Mouse (Mus musculus): ENCODE data around the gene Tnip2. TPM values are rescaled to one million over a fixed set of nuclear protein-coding genes. Genes with fewer than 3 reads are reported as not detected.

Tnip2 gene
- 3.4 and 6.4 TPM in 2 replicates for polyA plus RNA-seq (2014; fragmentation: Nextera tagmentation; extraction: Ambion mirVana)

DNA sequence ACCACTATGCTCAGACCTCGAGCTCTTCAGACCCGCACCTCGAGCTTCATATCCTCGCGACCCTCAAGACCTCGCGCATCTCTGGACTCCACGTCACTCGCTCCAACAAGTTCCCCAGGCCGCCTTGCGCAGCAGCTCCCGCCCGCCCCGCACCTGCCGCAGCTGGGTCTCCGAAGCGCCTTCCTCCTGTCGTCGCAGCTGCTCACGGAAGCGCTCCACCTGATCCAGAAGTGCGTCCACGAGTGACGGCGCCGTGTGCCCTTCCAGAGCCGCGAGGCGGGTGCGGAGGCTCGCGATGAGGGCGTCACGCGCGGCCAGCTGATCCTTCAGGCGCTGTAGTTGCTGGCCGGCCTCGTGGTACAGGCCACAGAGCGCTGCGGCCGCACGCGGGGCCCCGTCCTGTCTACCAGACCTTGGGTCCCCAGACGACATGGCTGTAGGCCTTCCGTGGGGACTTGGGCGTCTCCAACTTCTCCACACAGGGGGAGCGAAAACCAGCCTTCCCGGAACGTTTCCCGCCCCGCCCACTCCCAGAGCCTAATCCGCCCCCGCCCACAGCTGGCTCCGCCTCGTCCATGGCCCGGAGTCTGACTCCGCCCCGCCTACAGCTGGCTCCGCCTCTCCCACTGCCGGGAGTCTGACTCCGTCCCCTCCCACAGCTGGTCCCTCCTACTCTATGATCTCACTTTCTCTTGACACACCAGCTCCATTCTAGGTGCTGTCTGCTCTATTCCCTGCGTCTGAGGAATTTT lies at the start of gene Tnip2:
Tnip2 (minus strand) TSS at position 526 of the 752 bp plus-strand sequence.
- Histone ChIP-seq H3K4me2 (ENCODE audit: low read depth, low read length) (peak within 1 kb of the TSS; percentile 98), H3K27ac (replicated peaks; ENCODE audit: low read depth, low read length) (no peak within 1 kb of the TSS), H3K27me3 (ENCODE audit: control insufficient read depth, insufficient read depth, low read length) (peaks cover 3% of the 10 kb centered on the region; the same call in 1 of the 2 replicates), H3K4me3 (ENCODE audit: low read depth, low read length) (peak within 1 kb of the TSS; percentile 68), H3K9me3 (replicated peaks; ENCODE audit: control insufficient read depth, low read length) (no peaks in the 10 kb centered on the region), H3K36me3 (replicated peaks; ENCODE audit: control insufficient read depth, insufficient read depth, low read depth, low read length) (no peaks in the 10 kb centered on the region), H3K4me1 (ENCODE audit: control insufficient read depth, insufficient read depth, low read length) (no peaks in the 10 kb centered on the region), H3K9ac (replicated peaks; ENCODE audit: low read length) (peak within 1 kb of the TSS; percentile 66)
- DNase-seq (ENCODE audit: low spot score) (peak; percentile 94), ATAC-seq (replicated peaks; ENCODE audit: insufficient number of reproducible peaks, low FRiP score, low TSS enrichment, low read depth) (peak; percentile 91)
- WGBS = under 1% methylated on average over 63 of the region's 64 CpGs

- ATAC-seq (replicated peaks; ENCODE audit: insufficient number of reproducible peaks, low FRiP score, low TSS enrichment, low read depth) (no peak), DNase-seq (ENCODE audit: low spot score) (no peak)
- 91% methylated on average over 4 of the region's 4 CpGs for WGBS
- Histone ChIP-seq H3K36me3 (replicated peaks; ENCODE audit: control insufficient read depth, insufficient read depth, low read depth, low read length) (peaks cover 14% of the 10 kb centered on the region), H3K9me3 (replicated peaks; ENCODE audit: control insufficient read depth, low read length) (no peaks in the 10 kb centered on the region), H3K4me2 (ENCODE audit: low read depth, low read length) (no peak overlapping the region), H3K27ac (replicated peaks; ENCODE audit: low read depth, low read length) (no peak overlapping the region), H3K4me3 (ENCODE audit: low read depth, low read length) (no peak overlapping the region), H3K4me1 (ENCODE audit: control insufficient read depth, insufficient read depth, low read length) (no peaks in the 10 kb centered on the region; the same call in 1 of the 2 replicates), H3K27me3 (ENCODE audit: control insufficient read depth, insufficient read depth, low read length) (no peaks in the 10 kb centered on the region), H3K9ac (replicated peaks; ENCODE audit: low read length) (no peak overlapping the region)
Observed at GRCm38 (mm10) chr5:34551821-34552220, 38.0 kb upstream of the Tnip2 start.

DNA sequence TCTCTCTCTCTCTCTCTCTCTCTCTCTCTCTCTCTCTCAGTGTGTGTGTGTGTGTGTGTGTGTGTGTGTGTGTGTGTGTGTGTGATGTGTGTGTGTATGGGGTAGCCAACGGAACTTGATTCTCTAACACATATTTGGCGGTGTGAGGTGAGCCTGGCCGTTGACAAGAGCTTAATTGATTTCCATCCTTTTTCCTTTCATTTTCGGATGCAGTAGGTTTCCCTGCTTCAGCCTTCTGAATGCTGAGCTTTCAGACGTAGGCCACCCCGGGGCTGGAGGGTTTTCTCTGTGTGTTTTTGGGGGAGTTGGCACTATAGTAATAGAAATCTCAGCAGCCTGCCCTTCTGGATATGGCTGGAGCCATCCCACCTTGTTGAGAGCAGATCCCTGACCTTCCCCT lies 36.5 kb upstream of the Tnip2 start:
- ATAC-seq (replicated peaks; ENCODE audit: insufficient number of reproducible peaks, low FRiP score, low TSS enrichment, low read depth) = no peak
- Histone ChIP-seq H3K27ac (replicated peaks; ENCODE audit: low read depth, low read length) (no peak overlapping the region; the same call in 1 of the 2 replicates), H3K4me2 (ENCODE audit: low read depth, low read length) (peak overlapping the region; percentile 44)

GRCm38 (mm10) chr5:34549483-34550221 lies 35.9 kb upstream of the Tnip2 start:
- no peaks in the 10 kb centered on the region for H3K27me3 ChIP-seq (ENCODE audit: control insufficient read depth, insufficient read depth, low read length)
- H3K4me2 ChIP-seq (ENCODE audit: low read depth, low read length) = peak overlapping the region; percentile 44
- DNase-seq (ENCODE audit: low spot score) (peak; percentile 87), ATAC-seq (replicated peaks; ENCODE audit: insufficient number of reproducible peaks, low FRiP score, low TSS enrichment, low read depth) (peak; percentile 88)
- H3K4me1 ChIP-seq (ENCODE audit: control insufficient read depth, insufficient read depth, low read length) = no peaks in the 10 kb centered on the region; the same call in 1 of the 2 replicates
- under 1% methylated on average over 41 of the region's 49 CpGs for WGBS
- H3K36me3 ChIP-seq (replicated peaks; ENCODE audit: control insufficient read depth, insufficient read depth, low read depth, low read length) = peaks cover 6% of the 10 kb centered on the region
- H3K9me3 ChIP-seq (replicated peaks; ENCODE audit: control insufficient read depth, low read length) = no peaks in the 10 kb centered on the region
- peak overlapping the region; percentile 90 for H3K4me3 ChIP-seq (ENCODE audit: low read depth, low read length)
- H3K27ac ChIP-seq (replicated peaks; ENCODE audit: low read depth, low read length) = peak overlapping the region; percentile 65
- peak overlapping the region; percentile 98 for H3K9ac ChIP-seq (replicated peaks; ENCODE audit: low read length)

More for the DNA sequence above, 36.5 kb upstream of the Tnip2 start:
- Histone ChIP-seq H3K4me1 (ENCODE audit: control insufficient read depth, insufficient read depth, low read length) (no peaks in the 10 kb centered on the region; the same call in 1 of the 2 replicates), H3K9ac (replicated peaks; ENCODE audit: low read length) (peak overlapping the region; percentile 98), H3K27me3 (ENCODE audit: control insufficient read depth, insufficient read depth, low read length) (no peaks in the 10 kb centered on the region), H3K36me3 (replicated peaks; ENCODE audit: control insufficient read depth, insufficient read depth, low read depth, low read length) (peaks cover 6% of the 10 kb centered on the region), H3K4me3 (ENCODE audit: low read depth, low read length) (peak overlapping the region; percentile 90), H3K9me3 (replicated peaks; ENCODE audit: control insufficient read depth, low read length) (no peaks in the 10 kb centered on the region)
- DNase-seq (ENCODE audit: low spot score) = peak; percentile 2
- WGBS = 12% methylated on average over 6 of the region's 6 CpGs

- H3K4me3 ChIP-seq (ENCODE audit: low read depth, low read length) = peak overlapping the region; percentile 90
- no peaks in the 10 kb centered on the region for H3K9me3 ChIP-seq (replicated peaks; ENCODE audit: control insufficient read depth, low read length)
- peaks cover 6% of the 10 kb centered on the region for H3K36me3 ChIP-seq (replicated peaks; ENCODE audit: control insufficient read depth, insufficient read depth, low read depth, low read length)
- ATAC-seq (replicated peaks; ENCODE audit: insufficient number of reproducible peaks, low FRiP score, low TSS enrichment, low read depth) = peak; percentile 5; the same call in 1 of the 2 replicates
- H3K9ac ChIP-seq (replicated peaks; ENCODE audit: low read length) = peak overlapping the region; percentile 98
- no peak overlapping the region for H3K27ac ChIP-seq (replicated peaks; ENCODE audit: low read depth, low read length)
- no peaks in the 10 kb centered on the region; the same call in 1 of the 2 replicates for H3K4me1 ChIP-seq (ENCODE audit: control insufficient read depth, insufficient read depth, low read length)
- WGBS = 21% methylated on average over 8 of the region's 8 CpGs
- no peak for DNase-seq (ENCODE audit: low spot score)
- no peaks in the 10 kb centered on the region for H3K27me3 ChIP-seq (ENCODE audit: control insufficient read depth, insufficient read depth, low read length)
- H3K4me2 ChIP-seq (ENCODE audit: low read depth, low read length) = peak overlapping the region; percentile 44
Observed at GRCm38 (mm10) chr5:34549135-34549482, 35.3 kb upstream of the Tnip2 start.

DNA sequence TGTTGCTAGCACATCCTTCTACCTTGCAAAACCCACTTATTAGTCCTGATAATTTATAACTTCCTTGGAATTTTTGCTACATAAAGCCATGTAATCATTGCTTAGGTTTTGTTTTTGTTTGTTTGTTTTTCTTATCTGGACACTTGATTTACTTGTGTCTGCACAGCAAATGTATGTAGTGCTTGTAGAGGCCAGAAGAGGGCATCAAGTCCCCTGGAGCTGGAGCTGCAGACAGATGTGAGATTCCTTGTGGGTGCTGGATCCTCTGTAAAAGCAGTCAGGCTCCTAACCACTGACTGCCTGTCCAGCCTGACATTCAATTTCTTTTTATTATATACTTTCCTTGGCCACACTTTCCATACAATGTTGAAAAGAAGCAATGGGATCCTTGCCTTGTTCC lies 33.6 kb upstream of the Tnip2 start:
- no peak overlapping the region for H3K9ac ChIP-seq (replicated peaks; ENCODE audit: low read length)
- no peak overlapping the region for H3K27ac ChIP-seq (replicated peaks; ENCODE audit: low read depth, low read length)
- no peaks in the 10 kb centered on the region; the same call in 1 of the 2 replicates for H3K4me1 ChIP-seq (ENCODE audit: control insufficient read depth, insufficient read depth, low read length)
- no peaks in the 10 kb centered on the region for H3K9me3 ChIP-seq (replicated peaks; ENCODE audit: control insufficient read depth, low read length)
- H3K4me3 ChIP-seq (ENCODE audit: low read depth, low read length) = no peak overlapping the region
- ATAC-seq (replicated peaks; ENCODE audit: insufficient number of reproducible peaks, low FRiP score, low TSS enrichment, low read depth) (no peak), DNase-seq (ENCODE audit: low spot score) (peak; percentile 33)
- peaks cover 3% of the 10 kb centered on the region for H3K36me3 ChIP-seq (replicated peaks; ENCODE audit: control insufficient read depth, insufficient read depth, low read depth, low read length)
- no peak overlapping the region for H3K4me2 ChIP-seq (ENCODE audit: low read depth, low read length)
- H3K27me3 ChIP-seq (ENCODE audit: control insufficient read depth, insufficient read depth, low read length) = no peaks in the 10 kb centered on the region

GRCm38 (mm10) chr5:34543114-34543513 lies 29.3 kb upstream of the Tnip2 start:
- no peak for DNase-seq (ENCODE audit: low spot score)
- Histone ChIP-seq H3K27ac (replicated peaks; ENCODE audit: low read depth, low read length) (no peak overlapping the region), H3K9me3 (replicated peaks; ENCODE audit: control insufficient read depth, low read length) (no peaks in the 10 kb centered on the region), H3K9ac (replicated peaks; ENCODE audit: low read length) (no peak overlapping the region), H3K4me2 (ENCODE audit: low read depth, low read length) (no peak overlapping the region), H3K4me1 (ENCODE audit: control insufficient read depth, insufficient read depth, low read length) (no peaks in the 10 kb centered on the region), H3K4me3 (ENCODE audit: low read depth, low read length) (no peak overlapping the region), H3K27me3 (ENCODE audit: control insufficient read depth, insufficient read depth, low read length) (no peaks in the 10 kb centered on the region), H3K36me3 (replicated peaks; ENCODE audit: control insufficient read depth, insufficient read depth, low read depth, low read length) (no peaks in the 10 kb centered on the region)
- no peak for ATAC-seq (replicated peaks; ENCODE audit: insufficient number of reproducible peaks, low FRiP score, low TSS enrichment, low read depth)
- 65% methylated on average over 4 of the region's 4 CpGs for WGBS

GRCm38 (mm10) chr5:34542166-34542565 lies 28.4 kb upstream of the Tnip2 start:
- ATAC-seq (replicated peaks; ENCODE audit: insufficient number of reproducible peaks, low FRiP score, low TSS enrichment, low read depth) (no peak), DNase-seq (ENCODE audit: low spot score) (no peak)
- Histone ChIP-seq H3K4me3 (ENCODE audit: low read depth, low read length) (no peak overlapping the region), H3K4me2 (ENCODE audit: low read depth, low read length) (no peak overlapping the region), H3K36me3 (replicated peaks; ENCODE audit: control insufficient read depth, insufficient read depth, low read depth, low read length) (no peaks in the 10 kb centered on the region), H3K9ac (replicated peaks; ENCODE audit: low read length) (no peak overlapping the region), H3K4me1 (ENCODE audit: control insufficient read depth, insufficient read depth, low read length) (no peaks in the 10 kb centered on the region), H3K27ac (replicated peaks; ENCODE audit: low read depth, low read length) (no peak overlapping the region), H3K27me3 (ENCODE audit: control insufficient read depth, insufficient read depth, low read length) (no peaks in the 10 kb centered on the region), H3K9me3 (replicated peaks; ENCODE audit: control insufficient read depth, low read length) (no peaks in the 10 kb centered on the region)
- 82% methylated on average over 1 of the region's 1 CpGs for WGBS

Measured in embryonic facial prominence, embryonic 11.5 days (tissue).